Mouse (Mus musculus) bone marrow macrophage, adult 2 months (primary cell): ENCODE data around the gene Epx.

Experiments
- CTCF ChIP-seq: IDR thresholded peaks from 2 replicates; pipeline ENCODE4 v1.5.1; 2012; ENCODE audit warnings: low read depth, mild to moderate bottlenecking, low read length, moderate library complexity
- POLR2A ChIP-seq: IDR thresholded peaks from 2 replicates; pipeline ENCODE4 v1.6.1; 2012; ENCODE audit warnings: mild to moderate bottlenecking, low read depth, low read length, borderline replicate concordance

DNA sequence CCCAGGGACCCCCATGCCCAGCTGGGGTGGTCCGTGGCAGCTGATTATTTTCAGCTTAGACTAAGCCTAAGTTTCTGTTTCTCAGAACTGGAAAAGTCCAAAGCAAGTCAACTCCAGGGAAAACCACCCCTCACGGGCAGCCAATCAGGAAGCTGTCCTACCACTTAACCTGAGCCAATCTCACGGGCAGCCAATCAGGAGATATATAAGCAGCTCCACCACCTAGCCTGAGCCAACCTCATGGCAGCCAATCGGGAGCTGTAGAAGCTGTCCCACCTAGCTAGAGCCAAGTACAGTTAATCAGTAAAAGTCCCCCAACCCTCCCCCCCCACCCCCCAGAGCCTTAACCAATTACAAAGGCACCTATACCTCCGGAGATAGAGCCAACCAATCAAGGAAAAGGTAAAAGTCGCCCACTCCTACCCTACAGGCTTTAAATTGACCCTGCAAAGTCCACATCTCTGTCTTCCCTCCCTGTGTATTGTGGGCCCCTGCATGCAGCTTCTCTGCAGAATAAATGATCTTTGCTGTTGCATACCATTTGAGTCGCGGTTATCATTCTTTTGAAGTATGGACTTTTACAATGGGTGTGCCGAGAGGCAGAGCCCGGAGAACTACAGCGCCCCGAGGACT lies 28.3 kb downstream of the Epx start:
- TF ChIP-seq CTCF, result no peak
- no peak for TF ChIP-seq POLR2A
